Mouse (Mus musculus) G1E (cell line): ENCODE data around the gene Dusp22.

ENCODE experiments used
- CTCF ChIP-seq: IDR thresholded peaks from 2 replicates; pipeline ENCODE4 v1.5.1; 2012; ENCODE audit warnings: low read depth, low read length, inconsistent platforms, mixed read lengths
- GATA1 ChIP-seq: IDR thresholded peaks from 2 replicates; pipeline ENCODE4 v1.6.1; 2012; ENCODE audit warnings: borderline replicate concordance, low read length, inconsistent platforms, mixed read lengths
- GATA2 ChIP-seq: IDR thresholded peaks from 2 replicates; pipeline ENCODE4 v1.6.1; 2012; ENCODE audit warnings: low read depth, low read length, inconsistent platforms, borderline replicate concordance
- POLR2AphosphoS5 ChIP-seq: IDR thresholded peaks from 2 replicates; pipeline ENCODE4 v1.6.1; 2012; ENCODE audit warnings: low read depth, low read length, inconsistent platforms; ENCODE audit not compliant: insufficient replicate concordance

DNA sequence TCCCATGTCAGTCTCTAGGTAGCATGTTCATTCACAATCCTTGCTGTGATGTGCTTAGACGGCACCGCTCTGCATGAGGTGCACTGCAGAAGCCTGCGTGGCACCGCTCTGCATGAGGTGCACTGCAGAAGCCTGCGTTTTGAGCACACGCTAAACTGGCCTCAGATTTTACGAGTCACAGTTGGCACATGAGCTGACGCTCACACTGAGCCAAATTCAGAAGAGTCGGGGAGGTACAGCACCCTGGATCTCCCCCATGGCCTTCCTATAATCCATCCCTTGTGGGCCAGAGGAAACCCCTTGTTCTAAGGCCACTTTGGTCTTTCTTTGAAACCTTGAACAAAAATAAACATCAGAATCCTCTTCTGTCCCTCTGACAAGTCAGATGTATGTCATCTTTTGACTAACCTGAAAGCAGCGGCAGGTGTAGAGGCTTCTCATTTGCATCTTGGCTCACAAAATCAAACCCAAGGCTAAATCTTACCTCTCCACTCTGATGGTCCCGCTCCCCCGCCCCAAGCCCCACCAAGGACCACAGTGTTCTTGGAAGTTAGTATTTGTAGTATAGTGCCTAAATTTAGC is 28.3 kb downstream of the Dusp22 start:
- TF ChIP-seq POLR2AphosphoS5 = no peak
- no peak for TF ChIP-seq CTCF
- TF ChIP-seq GATA1 = no peak
- TF ChIP-seq GATA2 = no peak
